Mouse (Mus musculus): ENCODE measurements around the gene Lrcol1. TPM values are rescaled to one million over a fixed set of nuclear protein-coding genes. Genes with fewer than 3 reads are reported as not detected.

Gene Lrcol1
- polyA plus RNA-seq, 1 experiment from 2014 or later: not detected

- Histone ChIP-seq H3K9me3 (replicated peaks) (no peaks in the 10 kb centered on the region), H3K27me3 (ENCODE audit: low read depth, poor library complexity, severe bottlenecking) (peaks cover 34% of the 10 kb centered on the region), H3K27ac (replicated peaks) (peak overlapping the region; percentile 77), H3K36me3 (peaks cover 21% of the 10 kb centered on the region), H3K4me3 (peak overlapping the region; percentile 65), H3K4me1 (peaks cover 18% of the 10 kb centered on the region)
- WGBS: 2% methylated on average over 28 of the region's 28 CpGs
- DNase-seq (ENCODE audit: low spot score): no peak
These were observed 18.3 kb downstream of the Lrcol1 start for GRCm38 (mm10) chr5:110362813-110363178.

GRCm38 (mm10) chr5:110363179-110363821 lies 18.8 kb downstream of the Lrcol1 start:
- Histone ChIP-seq H3K27me3 (ENCODE audit: low read depth, poor library complexity, severe bottlenecking) (peaks cover 34% of the 10 kb centered on the region), H3K4me1 (peaks cover 18% of the 10 kb centered on the region), H3K36me3 (peaks cover 26% of the 10 kb centered on the region), H3K9me3 (replicated peaks) (no peaks in the 10 kb centered on the region), H3K4me3 (peak overlapping the region; percentile 65), H3K27ac (replicated peaks) (peak overlapping the region; percentile 77)
- peak; percentile 80 for DNase-seq (ENCODE audit: low spot score)
- WGBS: 2% methylated on average over 72 of the region's 72 CpGs

GRCm38 (mm10) chr5:110363822-110364545 lies 19.5 kb downstream of the Lrcol1 start:
- Histone ChIP-seq H3K36me3 (peaks cover 33% of the 10 kb centered on the region), H3K9me3 (replicated peaks) (no peaks in the 10 kb centered on the region), H3K27me3 (ENCODE audit: low read depth, poor library complexity, severe bottlenecking) (peaks cover 34% of the 10 kb centered on the region), H3K4me3 (peak overlapping the region; percentile 65), H3K4me1 (peaks cover 18% of the 10 kb centered on the region), H3K27ac (replicated peaks) (peak overlapping the region; percentile 77; the same call in 1 of the 2 replicates)
- WGBS: 34% methylated on average over 11 of the region's 11 CpGs
- DNase-seq (ENCODE audit: low spot score): no peak

GRCm38 (mm10) chr5:110376802-110377433 lies 32.4 kb downstream of the Lrcol1 start:
- no peak overlapping the region for H3K4me3 ChIP-seq
- H3K9me3 ChIP-seq (replicated peaks): no peaks in the 10 kb centered on the region
- H3K36me3 ChIP-seq: peaks cover 89% of the 10 kb centered on the region
- 59% methylated on average over 8 of the region's 8 CpGs for WGBS
- H3K27me3 ChIP-seq (ENCODE audit: low read depth, poor library complexity, severe bottlenecking): no peaks in the 10 kb centered on the region; the same call in 1 of the 2 replicates
- peak; percentile 78 for DNase-seq (ENCODE audit: low spot score)
- H3K27ac ChIP-seq (replicated peaks): 0 out of 2 replicates have a peak overlapping the region, but pooled peaks have one; percentile 24
- H3K4me1 ChIP-seq: peaks cover 22% of the 10 kb centered on the region

- no peaks in the 10 kb centered on the region; the same call in 1 of the 2 replicates for H3K27me3 ChIP-seq (ENCODE audit: low read depth, poor library complexity, severe bottlenecking)
- peak overlapping the region; percentile 38; the same call in 1 of the 2 replicates for H3K27ac ChIP-seq (replicated peaks)
- no peaks in the 10 kb centered on the region for H3K9me3 ChIP-seq (replicated peaks)
- peak; percentile 46 for DNase-seq (ENCODE audit: low spot score)
- H3K4me3 ChIP-seq: no peak overlapping the region
- H3K36me3 ChIP-seq: peaks cover 84% of the 10 kb centered on the region
- peaks cover 22% of the 10 kb centered on the region for H3K4me1 ChIP-seq
- 33% methylated on average over 20 of the region's 20 CpGs for WGBS
These were observed 33.7 kb downstream of the Lrcol1 start for GRCm38 (mm10) chr5:110378181-110378583.

- H3K36me3 ChIP-seq: peaks cover 75% of the 10 kb centered on the region
- peaks cover 22% of the 10 kb centered on the region for H3K4me1 ChIP-seq
- no peak overlapping the region for H3K27ac ChIP-seq (replicated peaks)
- H3K4me3 ChIP-seq: no peak overlapping the region
- H3K9me3 ChIP-seq (replicated peaks): no peaks in the 10 kb centered on the region
- no peak for DNase-seq (ENCODE audit: low spot score)
- 90% methylated on average over 15 of the region's 15 CpGs for WGBS
- no peaks in the 10 kb centered on the region; the same call in 1 of the 2 replicates for H3K27me3 ChIP-seq (ENCODE audit: low read depth, poor library complexity, severe bottlenecking)
These were observed 34.6 kb downstream of the Lrcol1 start for GRCm38 (mm10) chr5:110379086-110379485.

- Histone ChIP-seq H3K4me3 (no peak overlapping the region), H3K27me3 (ENCODE audit: low read depth, poor library complexity, severe bottlenecking) (peaks cover under 1% of the 10 kb centered on the region), H3K4me1 (peaks cover 29% of the 10 kb centered on the region), H3K36me3 (peaks cover 67% of the 10 kb centered on the region), H3K27ac (replicated peaks) (no peak overlapping the region), H3K9me3 (replicated peaks) (no peaks in the 10 kb centered on the region)
- 90% methylated on average over 4 of the region's 4 CpGs for WGBS
- no peak for DNase-seq (ENCODE audit: low spot score)
These were observed 35.3 kb downstream of the Lrcol1 start for GRCm38 (mm10) chr5:110379823-110380222.

GRCm38 (mm10) chr5:110384491-110384890 lies 40.0 kb downstream of the Lrcol1 start:
- DNase-seq (ENCODE audit: low spot score): no peak
- Histone ChIP-seq H3K36me3 (peaks cover 20% of the 10 kb centered on the region), H3K4me3 (no peak overlapping the region), H3K9me3 (replicated peaks) (no peaks in the 10 kb centered on the region), H3K27me3 (ENCODE audit: low read depth, poor library complexity, severe bottlenecking) (peaks cover 39% of the 10 kb centered on the region), H3K4me1 (peaks cover 36% of the 10 kb centered on the region), H3K27ac (replicated peaks) (no peak overlapping the region)
- 61% methylated on average over 6 of the region's 6 CpGs for WGBS

GRCm38 (mm10) chr5:110385263-110385662 lies 40.7 kb downstream of the Lrcol1 start:
- H3K9me3 ChIP-seq (replicated peaks): no peaks in the 10 kb centered on the region
- peaks cover 39% of the 10 kb centered on the region for H3K27me3 ChIP-seq (ENCODE audit: low read depth, poor library complexity, severe bottlenecking)
- no peak for DNase-seq (ENCODE audit: low spot score)
- H3K4me3 ChIP-seq: peak overlapping the region; percentile 66
- peaks cover 36% of the 10 kb centered on the region for H3K4me1 ChIP-seq
- peaks cover 14% of the 10 kb centered on the region for H3K36me3 ChIP-seq
- WGBS: 54% methylated on average over 4 of the region's 4 CpGs
- no peak overlapping the region for H3K27ac ChIP-seq (replicated peaks)

- Histone ChIP-seq H3K4me3 (peak overlapping the region; percentile 66), H3K27me3 (ENCODE audit: low read depth, poor library complexity, severe bottlenecking) (peaks cover 39% of the 10 kb centered on the region), H3K9me3 (replicated peaks) (no peaks in the 10 kb centered on the region), H3K36me3 (peaks cover under 1% of the 10 kb centered on the region; the same call in 1 of the 2 replicates), H3K27ac (replicated peaks) (peak overlapping the region; percentile 81), H3K4me1 (peaks cover 36% of the 10 kb centered on the region)
- peak; percentile 79 for DNase-seq (ENCODE audit: low spot score)
- 1% methylated on average over 89 of the region's 90 CpGs for WGBS
These were observed 42.1 kb downstream of the Lrcol1 start for GRCm38 (mm10) chr5:110386371-110387330.

- H3K4me1 ChIP-seq: peaks cover 36% of the 10 kb centered on the region
- no peaks in the 10 kb centered on the region for H3K36me3 ChIP-seq
- DNase-seq (ENCODE audit: low spot score): no peak
- H3K9me3 ChIP-seq (replicated peaks): no peaks in the 10 kb centered on the region
- H3K27me3 ChIP-seq (ENCODE audit: low read depth, poor library complexity, severe bottlenecking): peaks cover 39% of the 10 kb centered on the region
- 10% methylated on average over 8 of the region's 8 CpGs for WGBS
- H3K27ac ChIP-seq (replicated peaks): peak overlapping the region; percentile 81
- peak overlapping the region; percentile 66 for H3K4me3 ChIP-seq
These were observed 42.8 kb downstream of the Lrcol1 start for GRCm38 (mm10) chr5:110387332-110387731.

- DNase-seq (ENCODE audit: low spot score): no peak
- Histone ChIP-seq H3K4me1 (peaks cover 21% of the 10 kb centered on the region), H3K4me3 (no peak overlapping the region), H3K27me3 (ENCODE audit: low read depth, poor library complexity, severe bottlenecking) (peaks cover 30% of the 10 kb centered on the region), H3K9me3 (replicated peaks) (no peaks in the 10 kb centered on the region), H3K27ac (replicated peaks) (no peak overlapping the region), H3K36me3 (no peaks in the 10 kb centered on the region)
- 93% methylated on average over 4 of the region's 4 CpGs for WGBS
These were observed 46.1 kb downstream of the Lrcol1 start for GRCm38 (mm10) chr5:110390631-110391030.
